28 mouse cellular contexts compared by ENCODE assay signal in the genomic region with DNA sequence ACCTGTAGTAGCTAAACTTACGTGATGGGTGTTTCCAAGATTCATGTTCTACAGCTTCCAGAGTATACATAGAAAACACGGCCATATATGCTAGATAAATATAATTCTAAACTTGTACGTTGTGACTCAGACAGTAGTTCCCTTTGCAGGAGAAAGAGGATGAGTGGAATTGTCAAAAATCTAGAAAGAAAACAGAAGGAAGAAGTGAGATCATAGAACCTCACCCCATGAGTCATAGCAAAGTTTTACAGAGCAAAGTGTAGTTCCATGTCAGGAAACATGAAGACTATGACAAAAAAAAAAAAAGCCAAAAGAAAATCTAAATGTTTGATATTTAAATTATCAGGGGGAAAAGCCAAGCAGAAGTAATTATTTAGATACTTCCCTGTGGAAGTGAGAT.
DNase-seq lines count a peak whose midpoint lies in the region; ATAC-seq and TF ChIP-seq lines count a peak whose summit lies in the region.
"Had no signal": no experiment of that assay in that cellular context is flagged by ENCODE, and none has a peak within 500 bp of the region (broad histone marks: within the 10 kb centered on the region; RNA-seq: fewer than 3 reads in every experiment).

No protein-coding gene starts in this region.

- no peaks in the 10 kb centered on the region for H3K36me3 ChIP-seq in CH12.LX (replicated peaks in 1 of 2; ENCODE audit: control insufficient read depth in 1 of 2, insufficient read depth in 1 of 2, low read length in 1 of 2)
- H3K36me3 ChIP-seq in heart, embryonic 11.5 days (ENCODE audit: control insufficient read depth, insufficient read depth, low read length): no peaks in the 10 kb centered on the region
- H3K36me3 ChIP-seq: embryonic facial prominence, embryonic 13.5 days; embryonic facial prominence, embryonic 15.5 days; forebrain, embryonic 10.5 days; forebrain, embryonic 12.5 days had no signal

- ATAC-seq in heart, embryonic 11.5 days (replicated peaks; ENCODE audit: insufficient number of reproducible peaks, low FRiP score, low TSS enrichment): no peak
- ATAC-seq: activated CD4-positive, CD25-positive, alpha-beta regulatory T cell, adult 4 months; CD4-positive, CD25-positive, alpha-beta regulatory T cell, adult 4 months; forebrain, embryonic 14.5 days; forebrain, embryonic 16.5 days; Patski had no signal

- WGBS in heart, embryonic 11.5 days (ENCODE audit: insufficient replicate concordance): 79% methylated on average over 3 of the region's 3 CpGs

- dilution Hi-C loops in CH12.LX (cut with MboI; ENCODE audit: extremely low pct_ligation_motif_present, extremely low pct_unique_long_range_greater_than_20kb, low sequenced_read_pairs): no loop called here

- H3K4me2 ChIP-seq in CH12.LX (ENCODE audit: insufficient read depth, low read depth, poor library complexity, severe bottlenecking): no peak overlapping the region
- no peak overlapping the region for H3K4me2 ChIP-seq in heart, embryonic 11.5 days
- H3K4me2 ChIP-seq: embryonic facial prominence, embryonic 13.5 days; embryonic facial prominence, embryonic 15.5 days; forebrain, embryonic 12.5 days had no signal

- no peak for TF ChIP-seq EP300 in CH12.LX (IDR thresholded peaks at IDR 0.05; ENCODE audit: low read length)

- DNase-seq in 3134 (ENCODE audit: extremely low read depth, insufficient read length, low spot score): peak; percentile 10
- DNase-seq in 416B (ENCODE audit: low read depth): peak; percentile 53
- DNase-seq in CH12.LX (ENCODE audit: extremely low read depth): no peak
- DNase-seq in layer of hippocampus, adult 11-12 months (ENCODE audit: low spot score): no peak
- no peak for DNase-seq in gastrocnemius, postnatal 14 days
- no peak for DNase-seq in left cerebral cortex, adult 8-10 months (ENCODE audit: low spot score in 2 of 2)
- DNase-seq: adrenal gland, adult 8-10 months; adrenal gland, postnatal 14 days; adrenal gland, postnatal 36 days; cerebellum, adult 11 months; cerebellum, adult 18-20 months; cerebellum, adult 8-10 months; cerebellum, adult 9-11 months; cerebellum, postnatal 14 days; cerebellum, postnatal 36 days; embryo, embryonic 11 days had no signal

- TF ChIP-seq POLR2A in CH12.LX (IDR thresholded peaks at IDR 0.05; ENCODE audit: low read depth, low read length): no peak
- no peak for TF ChIP-seq POLR2A in bone marrow macrophage, adult 2 months (IDR thresholded peaks at IDR 0.05; ENCODE audit: borderline replicate concordance, low read depth, low read length)

- H3K4me1 ChIP-seq in CH12.LX (ENCODE audit: control insufficient read depth in 1 of 2, insufficient read depth in 2 of 2): peaks cover 2 to 25% of the 10 kb centered on the region in 2 experiments; a peak in 3 of 4 replicates
- peaks cover 43% of the 10 kb centered on the region for H3K4me1 ChIP-seq in bone marrow macrophage, adult 2 months (ENCODE audit: control insufficient read depth, insufficient read depth, low read length)
- 0 out of 2 replicates have a peak, but pooled peaks cover 2% of the 10 kb centered on the region for H3K4me1 ChIP-seq in heart, embryonic 11.5 days (ENCODE audit: control insufficient read depth, insufficient read depth, low read length)
- H3K4me1 ChIP-seq: embryonic facial prominence, embryonic 13.5 days; embryonic facial prominence, embryonic 15.5 days; forebrain, embryonic 10.5 days; forebrain, embryonic 12.5 days had no signal

- no peak overlapping the region for H3K4me3 ChIP-seq in CH12.LX (replicated peaks in 1 of 3; ENCODE audit: low read depth in 2 of 3, low read length in 2 of 3, poor library complexity in 1 of 3)
- no peak overlapping the region for H3K4me3 ChIP-seq in bone marrow macrophage, adult 2 months (ENCODE audit: insufficient read depth, low read length)
- no peak overlapping the region for H3K4me3 ChIP-seq in heart, embryonic 11.5 days (ENCODE audit: low read depth, low read length)
- H3K4me3 ChIP-seq: embryonic facial prominence, embryonic 13.5 days; embryonic facial prominence, embryonic 15.5 days; erythroblast, embryonic 14.5 days; forebrain, embryonic 10.5 days; forebrain, embryonic 12.5 days had no signal

- H3K27me3 ChIP-seq in CH12.LX (replicated peaks): no peaks in the 10 kb centered on the region
- no peaks in the 10 kb centered on the region for H3K27me3 ChIP-seq in heart, embryonic 11.5 days (ENCODE audit: control insufficient read depth, insufficient read depth, low read length)
- H3K27me3 ChIP-seq: embryonic facial prominence, embryonic 13.5 days; embryonic facial prominence, embryonic 15.5 days; forebrain, embryonic 12.5 days; Patski had no signal

- no peak for TF ChIP-seq CTCF in CH12.LX (conservative IDR thresholded peaks at IDR 0.05 in 1 of 2, IDR thresholded peaks at IDR 0.05 in 1 of 2; ENCODE audit: low read depth in 2 of 2, low read length in 2 of 2)
- TF ChIP-seq CTCF in bone marrow macrophage, adult 2 months (IDR thresholded peaks at IDR 0.05; ENCODE audit: low read depth, low read length): no peak

- H3K79me2 ChIP-seq in CH12.LX (replicated peaks; ENCODE audit: control insufficient read depth, extremely low read depth, insufficient read depth, poor library complexity, severe bottlenecking): no peaks in the 10 kb centered on the region

- intact Hi-C loops in gastrocnemius, postnatal 14 days (cut with DNase I; ENCODE audit: low total_unique reads): no loop called here

- H3K27ac ChIP-seq in CH12.LX (ENCODE audit: insufficient read depth, low read depth): no peak overlapping the region
- peak overlapping the region; percentile 42; the same call in 1 of the 2 replicates for H3K27ac ChIP-seq in bone marrow macrophage, adult 2 months (ENCODE audit: insufficient read depth, low read depth, low read length)
- no peak overlapping the region for H3K27ac ChIP-seq in heart, embryonic 11.5 days (ENCODE audit: low read depth, low read length)
- H3K27ac ChIP-seq: embryonic facial prominence, embryonic 13.5 days; embryonic facial prominence, embryonic 15.5 days; forebrain, embryonic 10.5 days; forebrain, embryonic 12.5 days had no signal

- H3K9me3 ChIP-seq in CH12.LX (replicated peaks; ENCODE audit: low read length): no peaks in the 10 kb centered on the region
- no peaks in the 10 kb centered on the region for H3K9me3 ChIP-seq in heart, embryonic 11.5 days (replicated peaks; ENCODE audit: control insufficient read depth, low read length)
- H3K9me3 ChIP-seq: embryonic facial prominence, embryonic 13.5 days; embryonic facial prominence, embryonic 15.5 days; forebrain, embryonic 10.5 days; forebrain, embryonic 12.5 days had no signal

- H3K9ac ChIP-seq in CH12.LX (ENCODE audit: insufficient read depth, low read depth): no peak overlapping the region
- H3K9ac ChIP-seq in heart, embryonic 11.5 days (ENCODE audit: low read depth, low read length): no peak overlapping the region
- H3K9ac ChIP-seq: embryonic facial prominence, embryonic 13.5 days; embryonic facial prominence, embryonic 15.5 days; forebrain, embryonic 12.5 days had no signal

- in situ Hi-C loops in CH12.LX (cut with MboI; ENCODE audit: low pct_ligation_motif_present, low pct_unique_long_range_greater_than_20kb, low sequenced_read_pairs): no loop called here

- no peak for TF ChIP-seq RAD21 in CH12.LX (IDR thresholded peaks at IDR 0.05; ENCODE audit: low read depth, low read length)

TF ChIP-seq in CH12.LX, 34 proteins besides CTCF, POLR2A, EP300 and RAD21:
- peak; percentile 17; the same call in 1 of the 2 replicates for TF ChIP-seq ZNF384 (IDR thresholded peaks at IDR 0.05; ENCODE audit: low read depth, low read length)
- no peak for TF ChIP-seq E2F4 (IDR thresholded peaks at IDR 0.05; ENCODE audit: insufficient replicate concordance, low read depth, low read length)

Comparison
In these comparisons a context has a peak if more than half of its experiments do, and no peak if none do; other contexts are left out.
1. DNase-seq: peak in 3134 (single experiment) and 416B (single experiment); none in CH12.LX (single experiment), layer of hippocampus, adult 11-12 months (single experiment), gastrocnemius, postnatal 14 days (single experiment) and left cerebral cortex, adult 8-10 months (0 of 2).